Mouse (Mus musculus) spleen, adult 2 months (tissue): ENCODE measurements around the gene 1700011L22Rik. TPM values are rescaled to one million over a fixed set of nuclear protein-coding genes. Genes with fewer than 3 reads are reported as not detected.

Experiments used
- DNase-seq, 2 experiments: peaks; one replicate each; pipeline versions ENCODE4 v3.0.0 to v3.0.0-alpha.2; 2012 to 2021; ENCODE audit warnings: low spot score in 2 of 2, low read depth in 1 of 2
- H3K27ac ChIP-seq: fragments of 200-500 bp; 2 replicates; pipeline ENCODE4 v1.5.1; 2012; ENCODE audit warnings: low read length, inconsistent platforms; ENCODE audit not compliant: insufficient read depth
- H3K27me3 ChIP-seq: fragments of 200-500 bp; 2 replicates; pipeline ENCODE4 v1.6.1; 2012; ENCODE audit warnings: mild to moderate bottlenecking, moderate library complexity, low read length, inconsistent platforms; ENCODE audit not compliant: control insufficient read depth, insufficient read depth
- H3K36me3 ChIP-seq: fragments of 200-500 bp; 2 replicates; pipeline ENCODE4 v1.6.1; 2012; ENCODE audit warnings: mild to moderate bottlenecking, low read length, inconsistent platforms; ENCODE audit not compliant: control insufficient read depth, insufficient read depth
- H3K4me1 ChIP-seq: fragments of 200-500 bp; 2 replicates; pipeline ENCODE4 v1.6.1; 2011; ENCODE audit warnings: inconsistent platforms; ENCODE audit not compliant: control insufficient read depth, insufficient read depth, insufficient read length
- H3K4me3 ChIP-seq: fragments of 200-500 bp; 2 replicates; pipeline ENCODE4 v1.5.1; 2011; ENCODE audit warnings: mild to moderate bottlenecking, inconsistent platforms; ENCODE audit not compliant: insufficient read depth, insufficient read length; ENCODE audit errors: extremely low read depth
- CTCF ChIP-seq: fragments of 200-500 bp; IDR thresholded peaks from 2 replicates; pipeline ENCODE4 v1.5.1; 2011; ENCODE audit warnings: mild to moderate bottlenecking, inconsistent platforms; ENCODE audit not compliant: insufficient read depth, insufficient read length, insufficient replicate concordance; ENCODE audit errors: extremely low read depth
- POLR2A ChIP-seq: fragments of 200-500 bp; IDR thresholded peaks from 2 replicates; pipeline ENCODE4 v1.6.1; 2011; ENCODE audit warnings: low read depth, low read length, inconsistent platforms
- WGBS: fragments of 180-500 bp; shearing (Covaris S2); methylation state at CpG from one replicate; pipeline ENCODE4 v1.1.7; 2018; 5-methylcytosine and 5-hydroxymethylcytosine counted together
- polyA plus RNA-seq: library from polyadenylated mRNA; depleted of rRNA; stranded (reverse); fragments of >200 nt; gene quantifications from 2 replicates; pipeline ENCODE4 v1.2.3, GENCODE M21; 2012

Gene 1700011L22Rik
- polyA plus RNA-seq, 1 experiment = not detected

GRCm38 (mm10) chr8:79273776-79274175 lies 25.4 kb upstream of the 1700011L22Rik start:
- no peaks in the 10 kb centered on the region for H3K4me1 ChIP-seq
- no peak overlapping the region for H3K27ac ChIP-seq
- H3K36me3 ChIP-seq = peaks cover 15% of the 10 kb centered on the region
- TF ChIP-seq POLR2A = no peak
- no peak for TF ChIP-seq CTCF
- no peak overlapping the region for H3K4me3 ChIP-seq
- WGBS = 94% methylated on average over 6 of the region's 6 CpGs
- no peaks in the 10 kb centered on the region for H3K27me3 ChIP-seq
- DNase-seq = no peak

- no peaks in the 10 kb centered on the region for H3K27me3 ChIP-seq
- WGBS = 90% methylated on average over 4 of the region's 4 CpGs
- no peaks in the 10 kb centered on the region for H3K4me1 ChIP-seq
- DNase-seq = no peak
- H3K36me3 ChIP-seq = peaks cover 15% of the 10 kb centered on the region
- TF ChIP-seq CTCF (no peak), POLR2A (no peak)
- H3K27ac ChIP-seq = no peak overlapping the region
- no peak overlapping the region for H3K4me3 ChIP-seq
Measured at GRCm38 (mm10) chr8:79272676-79273075, 24.3 kb upstream of the 1700011L22Rik start.

GRCm38 (mm10) chr8:79268921-79269320 lies 20.6 kb upstream of the 1700011L22Rik start:
- Histone ChIP-seq H3K27ac (no peak overlapping the region), H3K4me3 (no peak overlapping the region), H3K4me1 (no peaks in the 10 kb centered on the region), H3K27me3 (no peaks in the 10 kb centered on the region), H3K36me3 (peaks cover 12% of the 10 kb centered on the region)
- DNase-seq = no peak
- WGBS = 94% methylated on average over 7 of the region's 7 CpGs
- TF ChIP-seq POLR2A = no peak

- 88% methylated on average over 5 of the region's 5 CpGs for WGBS
- Histone ChIP-seq H3K4me3 (no peak overlapping the region), H3K27me3 (no peaks in the 10 kb centered on the region), H3K4me1 (no peaks in the 10 kb centered on the region), H3K36me3 (no peaks in the 10 kb centered on the region), H3K27ac (no peak overlapping the region)
- DNase-seq = no peak
- TF ChIP-seq POLR2A (no peak), CTCF (no peak)
Measured at GRCm38 (mm10) chr8:79261920-79262319, 13.6 kb upstream of the 1700011L22Rik start.

- H3K36me3 ChIP-seq = no peaks in the 10 kb centered on the region
- WGBS = 90% methylated on average over 8 of the region's 8 CpGs
- H3K4me1 ChIP-seq = no peaks in the 10 kb centered on the region
- no peak overlapping the region for H3K4me3 ChIP-seq
- H3K27ac ChIP-seq = no peak overlapping the region
- no peaks in the 10 kb centered on the region for H3K27me3 ChIP-seq
- no peak for TF ChIP-seq POLR2A
- TF ChIP-seq CTCF = no peak
- no peak for DNase-seq
Measured at GRCm38 (mm10) chr8:79256076-79256705, 7.8 kb upstream of the 1700011L22Rik start.

- no peak overlapping the region for H3K27ac ChIP-seq
- 91% methylated on average over 6 of the region's 6 CpGs for WGBS
- no peaks in the 10 kb centered on the region for H3K36me3 ChIP-seq
- DNase-seq = no peak
- TF ChIP-seq CTCF = no peak
- H3K4me1 ChIP-seq = no peaks in the 10 kb centered on the region
- H3K27me3 ChIP-seq = no peaks in the 10 kb centered on the region
- H3K4me3 ChIP-seq = no peak overlapping the region
Measured at GRCm38 (mm10) chr8:79253742-79254141, 5.4 kb upstream of the 1700011L22Rik start.

GRCm38 (mm10) chr8:79243422-79243821 lies 4.9 kb downstream of the 1700011L22Rik start:
- no peaks in the 10 kb centered on the region for H3K27me3 ChIP-seq
- DNase-seq = no peak
- peaks cover 3% of the 10 kb centered on the region; the same call in 1 of the 2 replicates for H3K4me1 ChIP-seq
- H3K36me3 ChIP-seq = no peaks in the 10 kb centered on the region
- WGBS = 92% methylated on average over 2 of the region's 2 CpGs
- H3K4me3 ChIP-seq = no peak overlapping the region
- H3K27ac ChIP-seq = no peak overlapping the region
- TF ChIP-seq CTCF (no peak), POLR2A (no peak)
